Mouse (Mus musculus) E14TG2a.4 (cell line): ENCODE measurements at regions not wholly inside any gene's neighbourhood (a gene's known extent, or its start where the extent isn't known, plus 50 kb on each side); places are given as distances from the start of the nearest gene placed in this dataset.

Experiments used
- H3K27me3 ChIP-seq: 2 replicates; pipeline ENCODE4 v1.6.1; 2014; ENCODE audit warnings: low read length, control low read depth; ENCODE audit not compliant: insufficient read depth
- H3K36me3 ChIP-seq: 2 replicates; pipeline ENCODE4 v1.6.1; 2014; ENCODE audit warnings: low read length, control low read depth; ENCODE audit not compliant: insufficient read depth
- H3K4me1 ChIP-seq: replicated peaks from 2 replicates; pipeline ENCODE4 v1.6.1; 2014; ENCODE audit warnings: low read depth, low read length, control low read depth
- H3K4me3 ChIP-seq: replicated peaks from 2 replicates; pipeline ENCODE4 v1.5.1; 2014; ENCODE audit warnings: mild to moderate bottlenecking, low read length
- H3K9me3 ChIP-seq: 2 replicates; pipeline ENCODE4 v1.6.1; 2014; ENCODE audit warnings: low read length, control low read depth
- CTCF ChIP-seq: conservative IDR thresholded peaks from 2 replicates; pipeline ENCODE4 v1.5.1; 2014; ENCODE audit warnings: low read length
- NANOG ChIP-seq: IDR thresholded peaks from 2 replicates; pipeline ENCODE4 v1.6.1; 2014; ENCODE audit warnings: borderline replicate concordance, low read length, mixed read lengths
- POU5F1 ChIP-seq: IDR thresholded peaks from 2 replicates; pipeline ENCODE4 v1.6.1; 2014; ENCODE audit warnings: low read length, borderline replicate concordance

- TF ChIP-seq POU5F1 (no peak), NANOG (no peak), CTCF (no peak)
- H3K4me3 ChIP-seq, result no peak overlapping the region
- no peaks in the 10 kb centered on the region for H3K36me3 ChIP-seq
- H3K4me1 ChIP-seq, result 0 out of 2 replicates have a peak, but pooled peaks cover 5% of the 10 kb centered on the region
- H3K27me3 ChIP-seq, result no peaks in the 10 kb centered on the region
- peaks cover 19% of the 10 kb centered on the region for H3K9me3 ChIP-seq
Measured at GRCm38 (mm10) chr13:71612393-71613179, 350.9 kb downstream of the Irx1 start.

- H3K4me3 ChIP-seq, result no peak overlapping the region
- no peaks in the 10 kb centered on the region for H3K4me1 ChIP-seq
- H3K36me3 ChIP-seq, result no peaks in the 10 kb centered on the region
- H3K27me3 ChIP-seq, result no peaks in the 10 kb centered on the region
- no peak for TF ChIP-seq CTCF
- no peak for TF ChIP-seq POU5F1
- no peak for TF ChIP-seq NANOG
- no peaks in the 10 kb centered on the region for H3K9me3 ChIP-seq
Measured at GRCm38 (mm10) chr13:71582486-71582885, 381.0 kb downstream of the Irx1 start.

GRCm38 (mm10) chr13:71565895-71566294 lies 397.6 kb downstream of the Irx1 start:
- Histone ChIP-seq H3K4me3 (no peak overlapping the region), H3K27me3 (no peaks in the 10 kb centered on the region), H3K9me3 (no peaks in the 10 kb centered on the region), H3K36me3 (no peaks in the 10 kb centered on the region), H3K4me1 (no peaks in the 10 kb centered on the region)
- TF ChIP-seq NANOG (no peak), CTCF (no peak), POU5F1 (no peak)

- TF ChIP-seq CTCF (no peak), NANOG (no peak), POU5F1 (no peak)
- Histone ChIP-seq H3K36me3 (no peaks in the 10 kb centered on the region), H3K4me1 (no peaks in the 10 kb centered on the region), H3K9me3 (no peaks in the 10 kb centered on the region), H3K27me3 (no peaks in the 10 kb centered on the region), H3K4me3 (no peak overlapping the region)
Measured at GRCm38 (mm10) chr13:71565388-71565787, 398.1 kb downstream of the Irx1 start.

- TF ChIP-seq POU5F1 (no peak), NANOG (no peak), CTCF (no peak)
- H3K4me3 ChIP-seq, result no peak overlapping the region
- no peaks in the 10 kb centered on the region for H3K9me3 ChIP-seq
- H3K4me1 ChIP-seq, result no peaks in the 10 kb centered on the region
- H3K36me3 ChIP-seq, result no peaks in the 10 kb centered on the region
- no peaks in the 10 kb centered on the region for H3K27me3 ChIP-seq
Measured at GRCm38 (mm10) chr13:71558477-71559215, 404.9 kb downstream of the Irx1 start.

GRCm38 (mm10) chr13:71555471-71555870 lies 408.1 kb downstream of the Irx1 start:
- TF ChIP-seq NANOG, result no peak
- no peak for TF ChIP-seq POU5F1
- no peak for TF ChIP-seq CTCF
- Histone ChIP-seq H3K36me3 (no peaks in the 10 kb centered on the region), H3K4me1 (no peaks in the 10 kb centered on the region), H3K9me3 (no peaks in the 10 kb centered on the region), H3K27me3 (no peaks in the 10 kb centered on the region), H3K4me3 (no peak overlapping the region)

- Histone ChIP-seq H3K4me3 (no peak overlapping the region), H3K27me3 (no peaks in the 10 kb centered on the region), H3K36me3 (no peaks in the 10 kb centered on the region), H3K4me1 (0 out of 2 replicates have a peak, but pooled peaks cover 3% of the 10 kb centered on the region), H3K9me3 (no peaks in the 10 kb centered on the region)
- TF ChIP-seq NANOG (no peak), POU5F1 (no peak), CTCF (no peak)
Measured at GRCm38 (mm10) chr13:71550109-71550508, 413.4 kb downstream of the Irx1 start.

- Histone ChIP-seq H3K4me1 (0 out of 2 replicates have a peak, but pooled peaks cover 3% of the 10 kb centered on the region), H3K9me3 (no peaks in the 10 kb centered on the region), H3K36me3 (no peaks in the 10 kb centered on the region), H3K27me3 (no peaks in the 10 kb centered on the region), H3K4me3 (no peak overlapping the region)
- TF ChIP-seq NANOG (no peak), CTCF (no peak), POU5F1 (no peak)
Measured at GRCm38 (mm10) chr13:71549206-71549831, 414.2 kb downstream of the Irx1 start.
